Mouse (Mus musculus) E14TG2a.4 (cell line): ENCODE results near the gene Prkce.

Experiments
- CTCF ChIP-seq: conservative IDR thresholded peaks from 2 replicates; pipeline ENCODE4 v1.5.1; 2014; ENCODE audit warnings: low read length
- NANOG ChIP-seq: IDR thresholded peaks from 2 replicates; pipeline ENCODE4 v1.6.1; 2014; ENCODE audit warnings: borderline replicate concordance, low read length, mixed read lengths
- POU5F1 ChIP-seq: IDR thresholded peaks from 2 replicates; pipeline ENCODE4 v1.6.1; 2014; ENCODE audit warnings: low read length, borderline replicate concordance

- TF ChIP-seq CTCF (no peak), POU5F1 (no peak), NANOG (no peak)
Observed at GRCm38 (mm10) chr17:86123146-86123545, 44.4 kb upstream of the Prkce start.
